7 mouse cellular contexts compared by ENCODE assay signal in the genomic region with DNA sequence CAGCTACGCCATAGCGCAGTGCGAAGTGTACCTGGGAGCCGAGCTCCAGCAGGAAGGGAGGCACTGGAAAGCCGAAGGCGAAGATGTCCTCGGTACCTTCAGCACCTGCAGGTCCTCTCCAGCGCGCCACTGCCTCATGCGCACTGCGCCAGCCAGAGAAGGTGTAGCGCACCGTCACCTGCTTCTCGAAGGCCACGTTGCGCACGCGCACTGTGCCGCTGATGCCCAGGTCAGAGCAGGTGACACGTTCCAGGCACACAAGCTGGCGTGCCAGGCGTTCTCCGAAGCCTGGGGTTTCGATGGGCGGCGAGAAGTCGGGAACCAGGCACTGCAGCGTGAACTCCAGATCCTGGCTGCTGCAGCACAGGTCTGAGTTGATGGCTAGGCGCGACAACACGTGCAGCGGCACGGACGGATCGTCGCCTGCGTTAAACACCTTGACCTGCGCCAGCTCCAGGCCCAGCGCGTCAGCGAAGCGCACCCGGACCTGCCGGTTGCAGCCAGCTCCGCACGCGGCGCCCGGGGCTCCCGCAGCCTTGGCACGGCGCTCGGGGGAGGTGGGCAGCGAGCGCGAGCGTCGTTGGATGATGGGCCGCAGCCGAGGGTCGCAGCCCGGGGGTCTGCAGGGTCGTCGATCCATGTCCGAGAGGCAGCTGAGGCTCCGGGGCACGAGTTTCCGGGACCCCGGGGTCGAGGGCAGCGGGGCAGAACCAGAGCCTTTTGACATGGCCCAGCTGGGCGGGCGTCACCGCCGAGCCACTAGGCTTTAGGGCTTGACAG. TPM values are rescaled to one million over a fixed set of nuclear protein-coding genes. Genes with fewer than 3 reads are reported as not detected.
A peak's percentile ranks its signal among the peaks of the same experiment; 100 is the strongest.
DNase-seq lines count a peak whose midpoint lies in the region; ATAC-seq and TF ChIP-seq lines count a peak whose summit lies in the region.

No protein-coding gene starts in this region.

- H3K9me3 ChIP-seq in heart, embryonic 11.5 days (replicated peaks; ENCODE audit: control insufficient read depth, low read length), result peaks cover 3% of the 10 kb centered on the region
- H3K9me3 ChIP-seq in midbrain, embryonic 15.5 days, result no peaks in the 10 kb centered on the region

- ATAC-seq in heart, embryonic 11.5 days (replicated peaks; ENCODE audit: insufficient number of reproducible peaks, low FRiP score, low TSS enrichment), result peak; percentile 28
- ATAC-seq in midbrain, embryonic 15.5 days (replicated peaks), result peak; percentile 29

- H3K4me2 ChIP-seq in heart, embryonic 11.5 days, result peak overlapping the region; percentile 98
- peak overlapping the region; percentile 98 for H3K4me2 ChIP-seq in midbrain, embryonic 15.5 days

- DNase-seq in testis, postnatal 10 days (ENCODE audit: low spot score), result no peak
- DNase-seq in cerebellum, postnatal 14 days, result peak; percentile 54 to 61
- DNase-seq in layer of hippocampus, postnatal 25 days (ENCODE audit: extremely low spot score in 1 of 2, low spot score in 1 of 2), result peak; percentile 34 to 36
- no peak for DNase-seq in thymus, postnatal 36 days

- no peak for TF ChIP-seq CTCF in testis, adult 2 months (IDR thresholded peaks at IDR 0.05; ENCODE audit: control insufficient read depth, insufficient read depth, insufficient replicate concordance, low read depth, low read length)

- WGBS in heart, embryonic 11.5 days (ENCODE audit: insufficient replicate concordance), result 13% methylated on average over 74 of the region's 75 CpGs
- 16% methylated on average over 75 of the region's 75 CpGs for WGBS in midbrain, embryonic 15.5 days

- no peak for TF ChIP-seq POLR2A in testis, adult 2 months (IDR thresholded peaks at IDR 0.05; ENCODE audit: control insufficient read depth, low read depth, low read length)

- H3K36me3 ChIP-seq in testis, adult 2 months (ENCODE audit: control insufficient read depth, insufficient read depth, low read length), result no peaks in the 10 kb centered on the region
- peaks cover 8% of the 10 kb centered on the region for H3K36me3 ChIP-seq in heart, embryonic 11.5 days (ENCODE audit: control insufficient read depth, insufficient read depth, low read length)
- no peaks in the 10 kb centered on the region for H3K36me3 ChIP-seq in midbrain, embryonic 15.5 days (replicated peaks)

- H3K27me3 ChIP-seq in testis, adult 2 months (ENCODE audit: control insufficient read depth, insufficient read depth, low read length), result no peaks in the 10 kb centered on the region
- no peaks in the 10 kb centered on the region for H3K27me3 ChIP-seq in heart, embryonic 11.5 days (ENCODE audit: control insufficient read depth, insufficient read depth, low read length)
- H3K27me3 ChIP-seq in midbrain, embryonic 15.5 days (replicated peaks), result 0 out of 2 replicates have a peak, but pooled peaks cover 5% of the 10 kb centered on the region

- peak overlapping the region; percentile 24; the same call in 1 of the 2 replicates for H3K27ac ChIP-seq in testis, adult 2 months (ENCODE audit: control insufficient read depth, insufficient read depth, low read depth, low read length)
- H3K27ac ChIP-seq in heart, embryonic 11.5 days (ENCODE audit: low read depth, low read length), result peak overlapping the region; percentile 85
- H3K27ac ChIP-seq in midbrain, embryonic 15.5 days, result no peak overlapping the region

- H3K9ac ChIP-seq in heart, embryonic 11.5 days (ENCODE audit: low read depth, low read length), result peak overlapping the region; percentile 88
- peak overlapping the region; percentile 61 for H3K9ac ChIP-seq in midbrain, embryonic 15.5 days

- peak overlapping the region; percentile 89 for H3K4me3 ChIP-seq in testis, adult 2 months (ENCODE audit: control insufficient read depth, low read depth, low read length)
- H3K4me3 ChIP-seq in heart, embryonic 11.5 days (ENCODE audit: low read depth, low read length), result peak overlapping the region; percentile 63
- peak overlapping the region; percentile 58 for H3K4me3 ChIP-seq in midbrain, embryonic 15.5 days

- peaks cover 18% of the 10 kb centered on the region for H3K4me1 ChIP-seq in testis, adult 2 months (ENCODE audit: control insufficient read depth, insufficient read depth, low read length)
- peaks cover 46% of the 10 kb centered on the region for H3K4me1 ChIP-seq in heart, embryonic 11.5 days (ENCODE audit: control insufficient read depth, insufficient read depth, low read length)
- H3K4me1 ChIP-seq in midbrain, embryonic 15.5 days, result peaks cover 21% of the 10 kb centered on the region

RNA-seq across cellular contexts. Expression of gene Ppp1r3d, which starts 0.6 kb away (rescaled TPM):
- polyA plus RNA-seq in testis, adult 2 months (2012; rRNA removed), result 0.38 and 0.64 TPM in 2 replicates
- polyA plus RNA-seq in heart, embryonic 11.5 days (2014; fragmentation: Nextera tagmentation; extraction: Ambion mirVana), result 11.7 and 20.7 TPM in 2 replicates
- 1 to 10 TPM; 5.5 to 6.2 TPM for total RNA-seq in layer of hippocampus, postnatal 25 days (2021)
- 2.9 and 3.4 TPM in 2 replicates for polyA plus RNA-seq in midbrain, embryonic 15.5 days (2015; fragmentation: Nextera tagmentation; extraction: Ambion mirVana)

RNA-seq across cellular contexts. Expression of gene Fam217b, which starts 0.7 kb away (rescaled TPM):
- polyA plus RNA-seq in testis, adult 2 months (2012; rRNA removed), result 1.8 and 2.6 TPM in 2 replicates
- 7.9 and 8.3 TPM in 2 replicates for polyA plus RNA-seq in heart, embryonic 11.5 days (2014; fragmentation: Nextera tagmentation; extraction: Ambion mirVana)
- 10 to 100 TPM; 43.6 to 45.9 TPM for total RNA-seq in layer of hippocampus, postnatal 25 days (2021)
- polyA plus RNA-seq in midbrain, embryonic 15.5 days (2015; fragmentation: Nextera tagmentation; extraction: Ambion mirVana), result 14.2 and 17.2 TPM in 2 replicates

RNA-seq across cellular contexts. Expression of gene Sycp2, which starts 6.2 kb away (rescaled TPM):
- polyA plus RNA-seq in testis, adult 2 months (2012; rRNA removed), result 12.2 and 18.8 TPM in 2 replicates
- 0.15 and 0.16 TPM in 2 replicates for polyA plus RNA-seq in heart, embryonic 11.5 days (2014; fragmentation: Nextera tagmentation; extraction: Ambion mirVana)
- total RNA-seq in layer of hippocampus, postnatal 25 days (2021), result under 1 TPM; 0.52 to 0.87 TPM
- 0.36 and 0.57 TPM in 2 replicates for polyA plus RNA-seq in midbrain, embryonic 15.5 days (2015; fragmentation: Nextera tagmentation; extraction: Ambion mirVana)

RNA-seq across cellular contexts. Expression of gene Cdh26, which starts 16.7 kb away (rescaled TPM):
- 2.4 and 3.5 TPM in 2 replicates for polyA plus RNA-seq in testis, adult 2 months (2012; rRNA removed)
- 0.10 and 0.24 TPM in 2 replicates for polyA plus RNA-seq in heart, embryonic 11.5 days (2014; fragmentation: Nextera tagmentation; extraction: Ambion mirVana)
- under 1 TPM in 1 of 2 experiments, not detected in 1; 0.12 TPM for total RNA-seq in layer of hippocampus, postnatal 25 days (2021)
- 0.27 and 0.28 TPM in 2 replicates for polyA plus RNA-seq in midbrain, embryonic 15.5 days (2015; fragmentation: Nextera tagmentation; extraction: Ambion mirVana)

Comparison
In these comparisons a context has a peak if more than half of its experiments do, and no peak if none do; other contexts are left out.
1. DNase-seq: peak in cerebellum, postnatal 14 days (2 of 2) and layer of hippocampus, postnatal 25 days (2 of 2); none in testis, postnatal 10 days (single experiment) and thymus, postnatal 36 days (0 of 2).
2. Peak in every context shown above with its lines, with median percentiles within 50 percentile points of each other: H3K4me3 ChIP-seq.